Mouse (Mus musculus) T-helper 2 cell (primary cell): ENCODE data around the gene Csnk1e.
"Not testable (repeated sequence)": the region's sequence is repeated elsewhere in the genome, so short reads cannot be mapped to it uniquely, and the experiment has no call there.

ENCODE experiments used
- in situ Hi-C: fragments of 300-600 bp; cut with MboI, MseI; formaldehyde crosslinking; loops from one replicate; pipeline ENCODE4 v1.15.1; 2025; ENCODE audit warnings: high pct_unique_total_duplicates

Gene Csnk1e

GRCm38 (mm10) chr15:79455106-79455810 is at the start of gene Csnk1e:
TSS of gene Csnk1e (minus strand) at chr15:79455566.
- in situ Hi-C loops, result no loop called here

- in situ Hi-C loops, result loop anchor here (5.0 to 10.0 kb wide), 2 partner anchors 347 to 1430 kb away; no protein-coding TSS in a partner anchor
Measured at GRCm38 (mm10) chr15:79504707-79505452, 49.5 kb upstream of the Csnk1e start, which contains the start of gene Kcnj4. TSS of gene Kcnj4 (minus strand) at chr15:79505241.

GRCm38 (mm10) chr15:79503438-79503837 is 48.1 kb upstream of the Csnk1e start:
- in situ Hi-C loops, result loop anchor here (5.0 to 10.0 kb wide), 2 partner anchors 349 to 1429 kb away; no protein-coding TSS in a partner anchor

- in situ Hi-C loops, result loop anchor here (5.0 to 10.0 kb wide), 2 partner anchors 349 to 1428 kb away; no protein-coding TSS in a partner anchor
Measured at GRCm38 (mm10) chr15:79502891-79503341, 47.5 kb upstream of the Csnk1e start.

GRCm38 (mm10) chr15:79500110-79500509 is 44.7 kb upstream of the Csnk1e start:
- in situ Hi-C loops, result loop anchor here (5.0 to 10.0 kb wide), 2 partner anchors 352 to 1425 kb away; no protein-coding TSS in a partner anchor

- in situ Hi-C loops, result no loop called here
Measured at GRCm38 (mm10) chr15:79493527-79493926, 38.2 kb upstream of the Csnk1e start.

GRCm38 (mm10) chr15:79489463-79489862 is 34.1 kb upstream of the Csnk1e start:
- in situ Hi-C loops, result no loop called here

- in situ Hi-C loops, result no loop called here
Measured at GRCm38 (mm10) chr15:79481181-79481688, 25.9 kb upstream of the Csnk1e start.

GRCm38 (mm10) chr15:79477227-79477626 is 21.9 kb upstream of the Csnk1e start:
- in situ Hi-C loops, result loop anchor here (10.0 kb wide), 1 partner anchor 1948 kb away; no protein-coding TSS in a partner anchor

- in situ Hi-C loops, result loop anchor here (10.0 kb wide), 1 partner anchor 1951 kb away; no protein-coding TSS in a partner anchor
Measured at GRCm38 (mm10) chr15:79473638-79474355, 18.4 kb upstream of the Csnk1e start.

GRCm38 (mm10) chr15:79473042-79473441 is 17.7 kb upstream of the Csnk1e start:
- in situ Hi-C loops, result loop anchor here (10.0 kb wide), 1 partner anchor 1952 kb away; no protein-coding TSS in a partner anchor

GRCm38 (mm10) chr15:79471095-79471494 is 15.7 kb upstream of the Csnk1e start:
- in situ Hi-C loops, result loop anchor here (10.0 kb wide), 1 partner anchor 1954 kb away; no protein-coding TSS in a partner anchor

GRCm38 (mm10) chr15:79470583-79470982 is 15.2 kb upstream of the Csnk1e start:
- in situ Hi-C loops, result loop anchor here (10.0 kb wide), 1 partner anchor 1954 kb away; no protein-coding TSS in a partner anchor

GRCm38 (mm10) chr15:79469577-79469976 is 14.2 kb upstream of the Csnk1e start:
- in situ Hi-C loops, result no loop called here

- in situ Hi-C loops, result no loop called here
Measured at GRCm38 (mm10) chr15:79466601-79467286, 11.4 kb upstream of the Csnk1e start.

GRCm38 (mm10) chr15:79456546-79456945 is 1.2 kb upstream of the Csnk1e start:
- in situ Hi-C loops, result no loop called here

GRCm38 (mm10) chr15:79456104-79456503 is 738 bp upstream of the Csnk1e start:
- in situ Hi-C loops, result not testable (repeated sequence)

GRCm38 (mm10) chr15:79453831-79454230 is 1.5 kb downstream of the Csnk1e start:
- in situ Hi-C loops, result no loop called here

GRCm38 (mm10) chr15:79448041-79448440 is 7.3 kb downstream of the Csnk1e start:
- in situ Hi-C loops, result no loop called here
